Mouse (Mus musculus) limb, embryonic 11.5 days (tissue): ENCODE measurements around the gene Sept11. TPM values are rescaled to one million over a fixed set of nuclear protein-coding genes. Genes with fewer than 3 reads are reported as not detected.

Source experiments
- ATAC-seq: fragments of 200-750 bp; cut with Nextera tagmentation; 2 replicates; pipeline ENCODE4 v1.8.0; 2017; ENCODE audit warnings: low read depth; ENCODE audit not compliant: insufficient number of reproducible peaks, low FRiP score, low TSS enrichment
- DNase-seq: peaks from one replicate; pipeline ENCODE4 v3.0.0-alpha.2; 2015; ENCODE audit warnings: low spot score
- H3K27ac ChIP-seq: fragments of 300-500 bp; sonication (generic); replicated peaks from 2 replicates; pipeline ENCODE4 v1.5.1; 2014; ENCODE audit warnings: low read depth, mild to moderate bottlenecking, low read length
- H3K27me3 ChIP-seq: fragments of 300-500 bp; sonication (generic); 2 replicates; pipeline ENCODE4 v1.6.1; 2014; ENCODE audit warnings: mild to moderate bottlenecking, low read length, mixed read lengths; ENCODE audit not compliant: control insufficient read depth, insufficient read depth
- H3K36me3 ChIP-seq: fragments of 300-500 bp; sonication (generic); 2 replicates; pipeline ENCODE4 v1.6.1; 2014; ENCODE audit warnings: mild to moderate bottlenecking, low read length, moderate library complexity, mixed read lengths; ENCODE audit not compliant: control insufficient read depth, insufficient read depth
- H3K4me1 ChIP-seq: fragments of 300-500 bp; sonication (generic); 2 replicates; pipeline ENCODE4 v1.6.1; 2014; ENCODE audit warnings: low read length, mixed read lengths; ENCODE audit not compliant: control insufficient read depth, insufficient read depth
- H3K4me2 ChIP-seq: fragments of 300-500 bp; sonication (generic); 2 replicates; pipeline ENCODE4 v1.6.1; 2014; ENCODE audit warnings: low read depth, mild to moderate bottlenecking, moderate library complexity; ENCODE audit not compliant: severe bottlenecking
- H3K4me3 ChIP-seq: fragments of 300-500 bp; sonication (generic); 2 replicates; pipeline ENCODE4 v1.5.1; 2014; ENCODE audit warnings: low read depth, low read length
- H3K9ac ChIP-seq: fragments of 300-500 bp; sonication (generic); 2 replicates; pipeline ENCODE4 v1.6.1; 2014; ENCODE audit warnings: mild to moderate bottlenecking, low read length
- H3K9me3 ChIP-seq: fragments of 300-500 bp; sonication (generic); 2 replicates; pipeline ENCODE4 v1.6.1; 2016; ENCODE audit warnings: low read length; ENCODE audit not compliant: control insufficient read depth
- WGBS: fragments of 180-500 bp; shearing (Covaris S2); extraction: QIAGEN DNeasy Blood & Tissue Kit; methylation state at CpG from one replicate; pipeline ENCODE4 v1.1.7; 2014; 5-methylcytosine and 5-hydroxymethylcytosine counted together
- polyA plus RNA-seq: library from polyadenylated mRNA; unstranded; fragments of >200 nt; fragmentation: Nextera tagmentation; extraction: Ambion mirVana; gene quantifications from 2 replicates; pipeline ENCODE4 v1.2.1, GENCODE M21; 2014

The Sept11 gene
- polyA plus RNA-seq, 1 experiment from 2014 or later = 276 TPM

- Histone ChIP-seq H3K9me3 (no peaks in the 10 kb centered on the region), H3K27ac (no peak overlapping the region), H3K4me3 (no peak overlapping the region), H3K9ac (no peak overlapping the region), H3K36me3 (0 out of 2 replicates have a peak, but pooled peaks cover 2% of the 10 kb centered on the region), H3K4me2 (no peak overlapping the region), H3K4me1 (peaks cover 21% of the 10 kb centered on the region), H3K27me3 (no peaks in the 10 kb centered on the region)
- DNase-seq = no peak
- no peak for ATAC-seq
- WGBS = 40% methylated on average over 8 of the region's 8 CpGs
Observed at GRCm38 (mm10) chr5:93101371-93101791, 8.1 kb downstream of the Sept11 start.

- Histone ChIP-seq H3K27me3 (no peaks in the 10 kb centered on the region), H3K4me3 (no peak overlapping the region), H3K27ac (no peak overlapping the region), H3K9ac (no peak overlapping the region), H3K4me2 (no peak overlapping the region), H3K4me1 (peaks cover 7% of the 10 kb centered on the region), H3K9me3 (no peaks in the 10 kb centered on the region), H3K36me3 (0 out of 2 replicates have a peak, but pooled peaks cover 2% of the 10 kb centered on the region)
- DNase-seq = no peak
- no peak for ATAC-seq
- 85% methylated on average over 8 of the region's 8 CpGs for WGBS
Observed at GRCm38 (mm10) chr5:93103603-93104002, 10.4 kb downstream of the Sept11 start.

GRCm38 (mm10) chr5:93104987-93105823 lies 12.0 kb downstream of the Sept11 start:
- Histone ChIP-seq H3K4me2 (no peak overlapping the region), H3K36me3 (no peaks in the 10 kb centered on the region), H3K4me1 (peaks cover 7% of the 10 kb centered on the region), H3K9ac (no peak overlapping the region), H3K27me3 (no peaks in the 10 kb centered on the region), H3K27ac (no peak overlapping the region), H3K4me3 (no peak overlapping the region), H3K9me3 (no peaks in the 10 kb centered on the region)
- 75% methylated on average over 4 of the region's 5 CpGs for WGBS
- DNase-seq (no peak), ATAC-seq (0 out of 2 replicates have a peak, but pooled peaks have one; percentile 44)

GRCm38 (mm10) chr5:93106048-93106447 lies 12.8 kb downstream of the Sept11 start:
- Histone ChIP-seq H3K9me3 (no peaks in the 10 kb centered on the region), H3K27me3 (no peaks in the 10 kb centered on the region), H3K27ac (no peak overlapping the region), H3K36me3 (no peaks in the 10 kb centered on the region), H3K4me2 (no peak overlapping the region), H3K4me3 (no peak overlapping the region), H3K9ac (no peak overlapping the region), H3K4me1 (peaks cover 4% of the 10 kb centered on the region)
- 93% methylated on average over 4 of the region's 4 CpGs for WGBS
- no peak for DNase-seq
- no peak for ATAC-seq

GRCm38 (mm10) chr5:93108703-93109102 lies 15.5 kb downstream of the Sept11 start:
- H3K4me3 ChIP-seq = no peak overlapping the region
- H3K27me3 ChIP-seq = no peaks in the 10 kb centered on the region
- WGBS = 89% methylated on average over 4 of the region's 4 CpGs
- H3K27ac ChIP-seq = no peak overlapping the region
- DNase-seq = no peak
- no peak overlapping the region for H3K4me2 ChIP-seq
- no peak overlapping the region for H3K9ac ChIP-seq
- H3K36me3 ChIP-seq = no peaks in the 10 kb centered on the region
- no peaks in the 10 kb centered on the region for H3K4me1 ChIP-seq
- ATAC-seq = no peak
- no peaks in the 10 kb centered on the region for H3K9me3 ChIP-seq

- WGBS = 79% methylated on average over 2 of the region's 2 CpGs
- H3K36me3 ChIP-seq = no peaks in the 10 kb centered on the region
Observed at GRCm38 (mm10) chr5:93109555-93109954, 16.3 kb downstream of the Sept11 start.

GRCm38 (mm10) chr5:93112290-93112689 lies 19.1 kb downstream of the Sept11 start:
- Histone ChIP-seq H3K9me3 (no peaks in the 10 kb centered on the region), H3K27me3 (no peaks in the 10 kb centered on the region), H3K4me2 (no peak overlapping the region), H3K4me3 (no peak overlapping the region), H3K36me3 (no peaks in the 10 kb centered on the region), H3K27ac (no peak overlapping the region), H3K9ac (no peak overlapping the region), H3K4me1 (no peaks in the 10 kb centered on the region; the same call in 1 of the 2 replicates)
- 93% methylated on average over 3 of the region's 3 CpGs for WGBS
- ATAC-seq (no peak), DNase-seq (no peak)

More at GRCm38 (mm10) chr5:93109555-93109954, 16.3 kb downstream of the Sept11 start:
- Histone ChIP-seq H3K9me3 (no peaks in the 10 kb centered on the region), H3K27me3 (no peaks in the 10 kb centered on the region), H3K4me1 (no peaks in the 10 kb centered on the region; the same call in 1 of the 2 replicates), H3K4me3 (no peak overlapping the region), H3K27ac (no peak overlapping the region), H3K9ac (no peak overlapping the region), H3K4me2 (no peak overlapping the region)
- DNase-seq = no peak
- no peak for ATAC-seq

GRCm38 (mm10) chr5:93113517-93113916 lies 20.3 kb downstream of the Sept11 start:
- Histone ChIP-seq H3K4me3 (no peak overlapping the region), H3K9me3 (no peaks in the 10 kb centered on the region), H3K27ac (no peak overlapping the region), H3K36me3 (no peaks in the 10 kb centered on the region), H3K27me3 (no peaks in the 10 kb centered on the region), H3K4me2 (no peak overlapping the region), H3K9ac (no peak overlapping the region), H3K4me1 (peaks cover 2% of the 10 kb centered on the region; the same call in 1 of the 2 replicates)
- DNase-seq (no peak), ATAC-seq (no peak)
- WGBS = 94% methylated on average over 5 of the region's 5 CpGs
